Mouse (Mus musculus): ENCODE measurements at regions not wholly inside any gene's neighbourhood (a gene's known extent, or its start where the extent isn't known, plus 50 kb on each side); places are given as distances from the start of the nearest gene placed in this dataset.

DNA sequence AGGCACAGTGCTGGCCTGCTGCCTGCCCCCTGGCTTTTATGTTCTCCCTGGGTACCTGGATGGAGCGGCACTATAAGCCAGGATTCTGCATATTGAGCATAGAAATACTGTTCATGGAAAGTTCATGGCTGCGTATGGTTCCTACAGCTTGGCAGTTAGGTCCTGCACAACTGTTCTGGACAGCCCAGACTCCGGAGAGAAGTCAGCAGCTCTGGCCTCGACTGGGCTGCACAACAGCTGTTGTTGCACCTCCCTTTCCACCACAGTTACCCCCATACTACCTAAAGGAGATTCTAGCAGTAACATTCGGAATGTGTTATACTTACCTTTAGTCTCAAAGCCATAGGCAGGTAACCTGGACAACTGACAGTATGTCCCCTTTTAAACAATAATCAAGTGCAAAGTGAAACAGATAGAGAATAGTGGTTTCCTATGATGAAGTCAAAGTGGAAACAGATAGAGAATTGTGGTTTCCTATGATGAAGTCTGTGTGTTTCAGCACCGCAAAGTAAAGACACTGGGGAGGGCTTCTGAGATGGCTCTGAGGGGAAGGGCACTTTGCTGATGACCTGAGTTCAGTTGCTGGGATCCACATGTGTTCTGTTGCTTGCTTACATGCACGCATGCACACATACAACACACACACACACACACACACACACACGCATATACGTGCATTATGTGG lies 2099.2 kb downstream of the 4930444P10Rik start:
- H3K27me3 ChIP-seq (replicated peaks; ENCODE audit: control insufficient read depth, insufficient read depth, low read length): no peaks in the 10 kb centered on the region

DNA sequence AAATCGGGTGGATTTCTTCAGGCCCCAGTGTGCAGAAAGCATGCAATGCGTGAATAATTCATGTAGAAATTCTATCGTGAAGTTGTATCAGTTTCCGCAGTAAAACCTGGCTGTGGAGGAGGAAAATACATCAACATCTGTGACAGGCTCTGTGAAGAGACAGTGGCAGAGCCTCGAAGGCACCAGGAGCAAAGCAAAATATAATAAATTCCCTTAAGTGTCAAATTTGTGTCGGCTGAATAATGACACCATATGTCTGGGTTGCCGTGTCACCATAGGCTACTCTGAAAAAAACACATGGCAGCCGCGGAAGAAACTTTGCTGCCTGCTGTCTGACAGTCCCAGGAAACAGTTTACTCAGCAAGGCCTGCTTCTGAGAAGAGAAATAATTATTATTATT lies 2100.1 kb downstream of the 4930444P10Rik start:
- H3K27me3 ChIP-seq (replicated peaks; ENCODE audit: control insufficient read depth, insufficient read depth, low read length): no peaks in the 10 kb centered on the region
- DNase-seq: no peak
- H3K4me1 ChIP-seq (ENCODE audit: control insufficient read depth, insufficient read depth, low read length): no peaks in the 10 kb centered on the region
- H3K4me3 ChIP-seq (ENCODE audit: insufficient read depth, low read depth, low read length): no peak overlapping the region
- no peaks in the 10 kb centered on the region for H3K36me3 ChIP-seq (ENCODE audit: control insufficient read depth, insufficient read depth, low read length)
- H3K27ac ChIP-seq (ENCODE audit: insufficient read depth, low read depth, low read length): no peak overlapping the region
- 19% methylated on average over 9 of the region's 9 CpGs for WGBS
- TF ChIP-seq CTCF (conservative IDR thresholded peaks at IDR 0.05; ENCODE audit: insufficient read depth, insufficient read length, low read depth, low read length) (no peak), POLR2A (IDR thresholded peaks at IDR 0.05; ENCODE audit: low read depth, low read length) (no peak)

More for the DNA sequence above, 2099.2 kb downstream of the 4930444P10Rik start:
- no peak overlapping the region for H3K4me3 ChIP-seq (ENCODE audit: insufficient read depth, low read depth, low read length)
- no peaks in the 10 kb centered on the region for H3K4me1 ChIP-seq (ENCODE audit: control insufficient read depth, insufficient read depth, low read length)
- no peaks in the 10 kb centered on the region for H3K36me3 ChIP-seq (ENCODE audit: control insufficient read depth, insufficient read depth, low read length)
- no peak overlapping the region for H3K27ac ChIP-seq (ENCODE audit: insufficient read depth, low read depth, low read length)
- 89% methylated on average over 9 of the region's 9 CpGs for WGBS
- no peak for DNase-seq
- TF ChIP-seq POLR2A (IDR thresholded peaks at IDR 0.05; ENCODE audit: low read depth, low read length) (no peak), CTCF (conservative IDR thresholded peaks at IDR 0.05; ENCODE audit: insufficient read depth, insufficient read length, low read depth, low read length) (no peak)

DNA sequence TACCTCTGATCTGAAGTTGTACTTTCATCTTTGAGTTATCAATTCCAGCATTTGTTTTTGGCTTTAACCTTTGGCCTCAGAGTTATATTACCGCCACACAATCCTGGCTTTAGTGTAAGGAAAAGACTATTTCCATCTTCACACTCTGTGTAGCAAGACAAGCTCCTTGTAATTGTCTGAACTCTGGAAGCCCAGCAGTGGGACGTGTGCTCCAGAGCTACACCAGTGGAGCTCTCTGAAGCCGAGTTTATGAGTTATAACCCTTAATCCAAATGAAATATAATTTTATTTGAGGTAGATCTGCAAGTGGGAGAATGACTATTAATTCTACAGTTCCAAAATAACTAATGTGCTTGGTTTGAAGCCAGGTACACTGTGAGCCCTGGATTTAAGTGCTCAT lies 2103.8 kb downstream of the 4930444P10Rik start:
- Histone ChIP-seq H3K27ac (ENCODE audit: insufficient read depth, low read depth, low read length) (no peak overlapping the region), H3K4me1 (ENCODE audit: control insufficient read depth, insufficient read depth, low read length) (no peaks in the 10 kb centered on the region), H3K4me3 (ENCODE audit: insufficient read depth, low read depth, low read length) (no peak overlapping the region), H3K27me3 (replicated peaks; ENCODE audit: control insufficient read depth, insufficient read depth, low read length) (no peaks in the 10 kb centered on the region), H3K36me3 (ENCODE audit: control insufficient read depth, insufficient read depth, low read length) (no peaks in the 10 kb centered on the region)
- TF ChIP-seq CTCF (conservative IDR thresholded peaks at IDR 0.05; ENCODE audit: insufficient read depth, insufficient read length, low read depth, low read length): no peak
- TF ChIP-seq POLR2A (IDR thresholded peaks at IDR 0.05; ENCODE audit: low read depth, low read length): no peak
- DNase-seq: no peak
- WGBS: 60% methylated on average over 3 of the region's 3 CpGs

DNA sequence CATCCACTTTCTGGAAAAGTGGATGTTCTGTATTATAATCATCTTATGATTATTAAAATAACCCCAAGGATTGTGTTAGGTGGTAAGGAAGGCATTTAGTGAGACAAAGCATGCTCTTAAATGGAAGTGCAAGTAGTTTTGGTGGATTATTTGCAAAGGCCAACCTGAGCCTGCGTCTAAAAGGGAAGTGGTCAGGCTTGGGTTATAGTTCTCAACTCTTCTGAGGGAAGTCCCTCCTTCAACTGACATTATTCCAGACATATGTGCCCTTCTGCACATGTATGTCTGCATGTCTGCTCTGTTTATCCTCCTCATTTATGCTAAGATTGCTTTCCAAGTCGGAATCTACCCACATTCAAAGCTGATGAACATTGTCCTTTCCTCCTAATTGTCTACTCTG lies 2108.3 kb downstream of the 4930444P10Rik start:
- H3K4me3 ChIP-seq (ENCODE audit: insufficient read depth, low read depth, low read length): no peak overlapping the region
- no peaks in the 10 kb centered on the region for H3K4me1 ChIP-seq (ENCODE audit: control insufficient read depth, insufficient read depth, low read length)
- H3K36me3 ChIP-seq (ENCODE audit: control insufficient read depth, insufficient read depth, low read length): no peaks in the 10 kb centered on the region
- no peak for DNase-seq
- 78% methylated on average over 2 of the region's 2 CpGs for WGBS
- H3K27me3 ChIP-seq (replicated peaks; ENCODE audit: control insufficient read depth, insufficient read depth, low read length): no peaks in the 10 kb centered on the region
- no peak overlapping the region for H3K27ac ChIP-seq (ENCODE audit: insufficient read depth, low read depth, low read length)
- TF ChIP-seq CTCF (conservative IDR thresholded peaks at IDR 0.05; ENCODE audit: insufficient read depth, insufficient read length, low read depth, low read length): no peak
- no peak for TF ChIP-seq POLR2A (IDR thresholded peaks at IDR 0.05; ENCODE audit: low read depth, low read length)

DNA sequence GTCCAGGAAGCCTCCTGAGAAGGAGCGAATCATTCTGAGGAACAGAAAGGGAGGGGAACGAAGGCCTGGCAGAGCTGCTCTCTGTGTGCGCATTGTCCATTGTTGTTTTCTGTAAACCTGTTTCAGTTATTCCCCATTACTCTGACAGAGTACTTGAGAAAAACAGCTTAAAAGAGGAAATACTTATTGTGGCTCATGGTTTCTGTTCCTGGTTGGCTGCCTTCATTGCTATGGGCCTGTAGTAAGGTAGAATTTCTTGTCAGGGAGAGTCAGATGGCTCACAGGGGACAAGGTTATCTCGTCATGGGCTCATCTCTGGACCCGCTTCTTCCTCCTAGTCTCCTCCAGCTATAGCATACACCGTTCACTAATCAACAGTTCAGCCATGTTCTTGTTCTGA lies 2112.9 kb downstream of the 4930444P10Rik start:
- WGBS: 82% methylated on average over 6 of the region's 6 CpGs
- Histone ChIP-seq H3K36me3 (ENCODE audit: control insufficient read depth, insufficient read depth, low read length) (no peaks in the 10 kb centered on the region), H3K4me1 (ENCODE audit: control insufficient read depth, insufficient read depth, low read length) (no peaks in the 10 kb centered on the region), H3K4me3 (ENCODE audit: insufficient read depth, low read depth, low read length) (no peak overlapping the region), H3K27me3 (replicated peaks; ENCODE audit: control insufficient read depth, insufficient read depth, low read length) (no peaks in the 10 kb centered on the region), H3K27ac (ENCODE audit: insufficient read depth, low read depth, low read length) (no peak overlapping the region)
- TF ChIP-seq CTCF (conservative IDR thresholded peaks at IDR 0.05; ENCODE audit: insufficient read depth, insufficient read length, low read depth, low read length): no peak
- no peak for TF ChIP-seq POLR2A (IDR thresholded peaks at IDR 0.05; ENCODE audit: low read depth, low read length)
- no peak for DNase-seq

DNA sequence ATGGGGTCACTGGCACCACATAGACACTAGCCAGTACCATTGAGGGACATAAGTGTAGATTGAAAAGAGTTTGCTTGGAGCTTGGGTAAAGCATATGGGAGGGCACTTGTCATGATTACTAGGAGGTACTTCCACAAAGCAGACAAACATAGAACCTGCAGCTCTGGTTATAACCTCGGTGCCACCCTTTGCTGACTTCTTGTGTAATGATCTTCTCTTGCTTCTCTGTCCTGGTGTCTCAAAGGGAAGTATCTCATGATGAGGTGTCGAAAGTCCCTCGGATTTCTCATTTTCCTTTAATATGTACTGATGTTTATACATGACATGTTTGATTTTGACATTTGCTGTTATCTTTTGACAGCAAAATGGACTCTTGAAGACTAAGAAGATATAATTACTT lies 2114.5 kb downstream of the 4930444P10Rik start:
- no peak overlapping the region for H3K4me3 ChIP-seq (ENCODE audit: insufficient read depth, low read depth, low read length)
- H3K27ac ChIP-seq (ENCODE audit: insufficient read depth, low read depth, low read length): no peak overlapping the region
- no peak for DNase-seq
- 88% methylated on average over 3 of the region's 3 CpGs for WGBS
- H3K4me1 ChIP-seq (ENCODE audit: control insufficient read depth, insufficient read depth, low read length): no peaks in the 10 kb centered on the region
- no peaks in the 10 kb centered on the region for H3K36me3 ChIP-seq (ENCODE audit: control insufficient read depth, insufficient read depth, low read length)
- H3K27me3 ChIP-seq (replicated peaks; ENCODE audit: control insufficient read depth, insufficient read depth, low read length): no peaks in the 10 kb centered on the region
- TF ChIP-seq CTCF (conservative IDR thresholded peaks at IDR 0.05; ENCODE audit: insufficient read depth, insufficient read length, low read depth, low read length) (no peak), POLR2A (IDR thresholded peaks at IDR 0.05; ENCODE audit: low read depth, low read length) (no peak)

DNA sequence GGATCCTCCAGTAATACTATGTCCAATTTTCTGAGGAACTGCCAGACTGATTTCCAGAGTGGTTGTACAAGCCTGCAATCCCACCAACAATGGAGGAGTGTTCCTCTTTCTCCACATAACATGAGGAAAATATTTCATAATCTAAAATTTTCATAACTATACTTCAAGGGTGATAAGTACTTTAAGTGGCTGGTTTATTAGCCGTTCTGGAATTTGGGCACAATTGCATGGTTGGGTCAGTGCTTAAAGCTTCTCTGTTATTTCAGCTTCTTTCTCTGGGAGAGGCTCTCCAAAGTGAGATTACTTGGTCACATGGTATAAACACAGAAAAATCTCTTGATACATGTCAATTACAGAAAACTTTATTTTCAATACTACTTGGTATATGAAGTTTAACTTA lies 2115.9 kb downstream of the 4930444P10Rik start:
- TF ChIP-seq CTCF (conservative IDR thresholded peaks at IDR 0.05; ENCODE audit: insufficient read depth, insufficient read length, low read depth, low read length) (no peak), POLR2A (IDR thresholded peaks at IDR 0.05; ENCODE audit: low read depth, low read length) (no peak)
- H3K27ac ChIP-seq (ENCODE audit: insufficient read depth, low read depth, low read length): no peak overlapping the region

More for the DNA sequence above, 2115.9 kb downstream of the 4930444P10Rik start:
- H3K4me3 ChIP-seq (ENCODE audit: insufficient read depth, low read depth, low read length): no peak overlapping the region
- no peaks in the 10 kb centered on the region for H3K4me1 ChIP-seq (ENCODE audit: control insufficient read depth, insufficient read depth, low read length)
- H3K36me3 ChIP-seq (ENCODE audit: control insufficient read depth, insufficient read depth, low read length): no peaks in the 10 kb centered on the region
- no peak for DNase-seq
- H3K27me3 ChIP-seq (replicated peaks; ENCODE audit: control insufficient read depth, insufficient read depth, low read length): no peaks in the 10 kb centered on the region
- 89% methylated on average over 1 of the region's 1 CpGs for WGBS

All from kidney, adult 2 months (tissue).